Mouse (Mus musculus): Measurements from ENCODE around the gene Arf3. TPM values are rescaled to one million over a fixed set of nuclear protein-coding genes. Genes with fewer than 3 reads are reported as not detected.
A peak's percentile ranks its signal among the peaks of the same experiment; 100 is the strongest.

Arf3 gene
- polyA plus RNA-seq, 1 experiment: 19.8 TPM

DNA sequence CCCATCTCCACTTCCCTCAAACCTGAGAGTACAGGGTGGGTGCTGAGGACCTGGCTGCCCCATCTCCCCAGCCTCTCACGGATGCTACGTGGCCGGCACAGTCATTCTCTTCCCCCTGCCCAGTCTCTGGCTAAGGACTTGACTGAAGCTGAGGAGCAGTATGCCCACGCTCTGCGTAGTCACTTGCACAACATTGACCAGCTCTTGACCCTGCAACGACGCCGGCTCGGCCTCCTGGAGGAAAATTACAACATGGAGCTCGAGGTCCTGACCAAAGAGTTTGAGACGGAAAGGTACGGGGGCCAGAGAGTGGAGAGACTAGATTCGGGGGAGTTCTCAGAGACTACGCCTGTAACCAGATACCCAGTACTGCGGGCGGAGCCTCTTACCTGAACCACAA lies 45.7 kb downstream of the Arf3 start:
- TF ChIP-seq POLR2A (IDR thresholded peaks at IDR 0.05; ENCODE audit: borderline replicate concordance, control insufficient read depth, low read depth, low read length): no peak
- H3K4me1 ChIP-seq (ENCODE audit: control insufficient read depth, insufficient read depth, low read length): peaks cover 1% of the 10 kb centered on the region; the same call in 1 of the 2 replicates
- H3K4me3 ChIP-seq (replicated peaks; ENCODE audit: control insufficient read depth, low read depth, low read length): no peak overlapping the region
- 59% methylated on average over 16 of the region's 16 CpGs for WGBS
- H3K27ac ChIP-seq (ENCODE audit: control insufficient read depth, insufficient read depth, low read depth, low read length, poor library complexity): no peak overlapping the region

DNA sequence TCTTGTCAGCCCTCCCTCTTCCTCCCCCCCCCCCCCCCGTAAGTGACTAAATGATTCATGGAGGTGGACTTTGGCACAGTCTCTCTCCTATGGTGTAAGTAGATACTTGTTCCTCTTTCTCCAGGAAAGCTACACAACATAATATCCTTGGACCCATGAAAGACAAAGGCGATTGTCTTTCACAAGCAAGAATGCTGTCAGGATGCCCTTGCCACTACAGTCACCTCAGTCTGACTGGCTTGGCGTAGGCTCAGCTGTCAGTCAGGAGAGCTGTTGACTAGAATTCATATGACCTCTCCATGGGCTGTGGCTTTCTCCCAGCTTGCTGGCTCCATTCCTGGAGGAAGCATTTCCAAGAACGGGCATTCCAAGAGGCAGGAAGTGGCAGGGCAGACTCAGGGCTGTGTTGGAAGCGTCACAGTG lies 48.8 kb downstream of the Arf3 start:
- TF ChIP-seq CTCF (IDR thresholded peaks at IDR 0.05; ENCODE audit: control insufficient read depth, insufficient read depth, low read length) (no peak), POLR2A (IDR thresholded peaks at IDR 0.05; ENCODE audit: borderline replicate concordance, control insufficient read depth, low read depth, low read length) (no peak)

DNA sequence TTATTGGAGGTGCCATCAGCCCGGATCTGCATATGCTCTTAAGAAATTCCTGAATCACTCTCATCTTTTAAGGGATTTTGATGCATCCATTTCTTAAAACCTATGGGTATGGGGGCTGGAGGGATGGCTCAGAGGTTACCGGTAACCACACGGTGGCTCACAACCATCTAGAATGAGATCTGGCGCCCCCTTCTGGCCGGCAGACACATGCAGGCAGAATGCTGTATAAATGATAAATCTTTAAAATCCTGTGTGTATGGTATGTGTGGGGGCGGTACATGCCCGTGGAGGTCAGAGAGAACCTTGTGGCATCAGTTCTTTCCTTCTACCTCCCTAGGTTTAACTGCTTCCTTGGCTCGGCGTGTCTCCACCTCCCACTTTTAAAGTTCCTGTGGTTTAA lies 52.6 kb downstream of the Arf3 start:
- TF ChIP-seq CTCF (IDR thresholded peaks at IDR 0.05; ENCODE audit: control insufficient read depth, insufficient read depth, low read length) (peak; percentile 78), POLR2A (IDR thresholded peaks at IDR 0.05; ENCODE audit: borderline replicate concordance, control insufficient read depth, low read depth, low read length) (no peak)
- WGBS: 13% methylated on average over 9 of the region's 9 CpGs
- Histone ChIP-seq H3K4me1 (ENCODE audit: control insufficient read depth, insufficient read depth, low read length) (peaks cover 1% of the 10 kb centered on the region; the same call in 1 of the 2 replicates), H3K27ac (ENCODE audit: control insufficient read depth, insufficient read depth, low read depth, low read length, poor library complexity) (no peak overlapping the region), H3K4me3 (replicated peaks; ENCODE audit: control insufficient read depth, low read depth, low read length) (no peak overlapping the region)

More for the DNA sequence above, 48.8 kb downstream of the Arf3 start:
- Histone ChIP-seq H3K27ac (ENCODE audit: control insufficient read depth, insufficient read depth, low read depth, low read length, poor library complexity) (no peak overlapping the region), H3K4me3 (replicated peaks; ENCODE audit: control insufficient read depth, low read depth, low read length) (no peak overlapping the region), H3K4me1 (ENCODE audit: control insufficient read depth, insufficient read depth, low read length) (peaks cover 1% of the 10 kb centered on the region; the same call in 1 of the 2 replicates)
- 46% methylated on average over 5 of the region's 5 CpGs for WGBS

DNA sequence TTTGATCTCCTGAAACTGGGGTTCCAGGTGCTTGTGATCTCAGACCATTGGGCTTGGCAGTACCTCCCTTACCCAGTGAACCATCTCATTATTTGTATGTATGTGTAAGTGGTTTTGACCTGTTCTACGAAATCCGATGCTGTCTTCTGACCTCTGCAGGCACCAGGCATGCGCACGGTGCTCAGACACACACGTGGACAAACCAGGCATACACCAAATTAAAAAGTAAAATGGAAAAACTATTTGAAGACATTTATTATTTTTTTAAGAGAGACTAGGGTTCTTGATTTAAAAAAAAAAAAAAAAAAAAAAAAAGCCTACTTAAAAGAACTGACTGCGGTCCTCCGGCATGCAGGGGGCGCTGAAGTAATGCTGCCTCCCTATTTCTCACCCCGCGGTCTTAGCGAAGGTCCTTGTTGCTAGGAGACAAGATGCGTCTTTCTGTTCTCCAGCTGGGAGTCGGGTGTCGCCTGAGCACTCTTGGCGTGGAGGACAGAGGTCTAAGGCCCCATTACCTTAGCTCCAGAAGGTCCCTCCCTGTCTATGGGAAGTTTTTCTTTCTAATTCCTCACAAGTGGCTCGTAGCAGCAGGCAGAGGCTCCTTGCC lies 55.1 kb downstream of the Arf3 start, which contains the start of gene Ccdc65:
TSS of gene Ccdc65 (plus strand) at position 442 of the 607 bp plus-strand sequence.
- no peaks in the 10 kb centered on the region for H3K4me1 ChIP-seq (ENCODE audit: control insufficient read depth, insufficient read depth, low read length)
- 15% methylated on average over 16 of the region's 16 CpGs for WGBS
- H3K4me3 ChIP-seq (replicated peaks; ENCODE audit: control insufficient read depth, low read depth, low read length): peak within 1 kb of the TSS; percentile 16
- TF ChIP-seq CTCF (IDR thresholded peaks at IDR 0.05; ENCODE audit: control insufficient read depth, insufficient read depth, low read length) (peak; percentile 57), POLR2A (IDR thresholded peaks at IDR 0.05; ENCODE audit: borderline replicate concordance, control insufficient read depth, low read depth, low read length) (no peak)
- no peak within 1 kb of the TSS for H3K27ac ChIP-seq (ENCODE audit: control insufficient read depth, insufficient read depth, low read depth, low read length, poor library complexity)

DNA sequence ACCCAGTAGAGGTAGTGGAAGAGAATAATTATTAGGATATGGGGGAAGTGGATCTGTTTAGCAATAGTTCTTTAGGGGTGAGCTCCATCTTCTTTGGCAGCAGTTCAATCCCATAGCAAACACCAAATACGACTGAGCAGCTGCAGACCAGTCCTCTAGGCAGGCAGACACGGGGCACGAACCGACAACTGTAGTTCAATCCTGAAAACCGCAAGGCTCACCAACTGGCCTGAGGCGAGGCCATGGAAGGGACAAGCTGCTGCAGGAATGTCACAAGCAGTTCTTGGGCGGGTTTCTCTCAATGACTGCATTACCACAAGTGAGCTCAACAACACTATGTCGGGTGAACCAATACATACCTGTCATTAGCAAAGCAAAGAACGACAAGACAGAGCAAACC lies 58.7 kb downstream of the Arf3 start:
- Histone ChIP-seq H3K27ac (ENCODE audit: control insufficient read depth, insufficient read depth, low read depth, low read length, poor library complexity) (no peak overlapping the region), H3K4me1 (ENCODE audit: control insufficient read depth, insufficient read depth, low read length) (no peaks in the 10 kb centered on the region), H3K4me3 (replicated peaks; ENCODE audit: control insufficient read depth, low read depth, low read length) (no peak overlapping the region)
- TF ChIP-seq POLR2A (IDR thresholded peaks at IDR 0.05; ENCODE audit: borderline replicate concordance, control insufficient read depth, low read depth, low read length) (no peak), CTCF (IDR thresholded peaks at IDR 0.05; ENCODE audit: control insufficient read depth, insufficient read depth, low read length) (no peak)
- 58% methylated on average over 9 of the region's 9 CpGs for WGBS

DNA sequence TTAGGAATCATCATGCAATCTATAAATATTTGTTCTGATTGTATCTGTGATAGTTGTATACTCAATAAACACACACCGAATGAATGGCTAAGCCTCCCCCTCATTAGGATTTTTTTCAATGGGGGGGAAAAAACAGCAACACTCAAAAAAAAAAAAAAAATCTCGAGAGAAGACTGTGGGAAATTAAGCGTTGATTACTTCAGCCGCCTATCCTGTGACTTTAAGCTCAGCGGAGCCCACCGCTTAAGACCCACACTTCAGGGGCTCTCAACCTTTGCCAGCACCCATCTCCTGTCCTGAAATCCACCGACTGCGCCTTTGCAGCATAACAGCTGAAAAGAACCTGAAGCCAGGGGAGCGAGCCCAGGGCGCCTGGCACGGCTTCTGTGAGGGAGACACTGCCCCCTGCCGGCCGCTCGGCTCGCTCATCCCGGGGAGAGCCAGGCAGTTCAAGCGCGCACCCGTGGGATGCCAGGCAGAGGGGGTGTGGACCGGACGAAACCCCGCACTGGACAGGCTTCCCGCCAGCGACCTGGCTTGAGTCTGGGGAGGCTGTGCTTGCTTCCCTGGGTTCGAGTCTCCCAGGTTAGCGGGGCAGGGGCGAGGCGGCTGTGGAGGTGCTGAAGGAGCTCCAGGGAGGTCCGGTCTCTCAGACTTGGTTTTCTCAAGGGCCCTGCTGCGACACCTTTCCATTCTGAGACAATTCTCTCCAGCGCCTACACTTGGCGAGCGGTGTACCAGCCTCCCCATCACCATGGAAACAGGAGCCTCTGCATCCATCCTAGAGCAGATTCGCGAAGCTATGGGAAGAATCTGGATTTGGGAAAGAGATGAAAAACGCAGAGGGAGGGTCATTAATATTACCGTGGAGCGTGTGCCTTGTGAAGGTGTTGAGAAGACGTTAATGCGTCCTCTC lies 63.6 kb downstream of the Arf3 start:
- TF ChIP-seq POLR2A (IDR thresholded peaks at IDR 0.05; ENCODE audit: borderline replicate concordance, control insufficient read depth, low read depth, low read length): no peak
- TF ChIP-seq CTCF (IDR thresholded peaks at IDR 0.05; ENCODE audit: control insufficient read depth, insufficient read depth, low read length): peak; percentile 85
- no peaks in the 10 kb centered on the region for H3K4me1 ChIP-seq (ENCODE audit: control insufficient read depth, insufficient read depth, low read length)
- H3K27ac ChIP-seq (ENCODE audit: control insufficient read depth, insufficient read depth, low read depth, low read length, poor library complexity): no peak overlapping the region; the same call in 1 of the 2 replicates
- H3K4me3 ChIP-seq (replicated peaks; ENCODE audit: control insufficient read depth, low read depth, low read length): no peak overlapping the region
- 9% methylated on average over 40 of the region's 40 CpGs for WGBS

DNA sequence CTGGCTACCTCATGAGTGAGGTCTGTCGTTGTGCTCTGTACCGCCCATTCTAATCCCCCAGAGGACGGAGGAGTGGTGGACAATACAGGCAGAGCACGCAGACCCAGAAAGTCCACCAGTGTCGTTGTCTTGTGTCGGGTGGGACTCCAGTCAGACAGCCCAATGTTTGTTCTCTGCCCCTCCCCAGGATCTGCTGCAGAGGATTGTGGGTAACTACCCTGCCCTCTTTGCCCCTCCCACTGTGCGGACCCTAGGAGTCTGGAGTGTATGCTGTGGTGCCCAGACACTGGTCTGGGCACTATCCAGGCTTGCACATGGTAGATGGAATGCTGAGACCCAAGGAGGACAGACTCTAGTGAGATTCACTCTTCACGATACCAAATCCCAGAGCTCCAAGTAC lies 66.8 kb downstream of the Arf3 start:
- Histone ChIP-seq H3K27ac (ENCODE audit: control insufficient read depth, insufficient read depth, low read depth, low read length, poor library complexity) (no peak overlapping the region), H3K4me3 (replicated peaks; ENCODE audit: control insufficient read depth, low read depth, low read length) (no peak overlapping the region), H3K4me1 (ENCODE audit: control insufficient read depth, insufficient read depth, low read length) (peaks cover 3% of the 10 kb centered on the region)
- TF ChIP-seq POLR2A (IDR thresholded peaks at IDR 0.05; ENCODE audit: borderline replicate concordance, control insufficient read depth, low read depth, low read length): no peak
- TF ChIP-seq CTCF (IDR thresholded peaks at IDR 0.05; ENCODE audit: control insufficient read depth, insufficient read depth, low read length): no peak
- WGBS: 69% methylated on average over 8 of the region's 8 CpGs

DNA sequence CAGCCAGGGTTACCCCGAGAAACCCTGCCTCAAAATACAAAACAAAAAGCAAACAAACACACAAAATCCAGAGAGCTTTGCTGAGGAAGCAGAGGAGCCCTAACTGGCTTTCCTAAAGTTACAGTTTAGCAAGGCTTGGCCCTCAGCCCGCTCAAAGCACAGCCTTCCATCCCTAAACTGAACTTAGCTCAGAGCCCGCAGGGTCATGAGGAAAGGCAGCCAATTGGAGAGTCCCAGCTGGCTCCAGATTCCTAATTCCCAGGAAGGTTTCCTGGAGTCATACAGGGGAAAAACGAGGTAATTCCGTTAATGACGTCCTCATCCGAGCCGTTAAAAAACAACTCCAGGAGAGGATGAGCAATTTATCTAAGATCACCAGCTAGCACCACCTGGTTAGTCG lies 67.3 kb downstream of the Arf3 start:
- Histone ChIP-seq H3K4me3 (replicated peaks; ENCODE audit: control insufficient read depth, low read depth, low read length) (no peak overlapping the region), H3K27ac (ENCODE audit: control insufficient read depth, insufficient read depth, low read depth, low read length, poor library complexity) (no peak overlapping the region), H3K4me1 (ENCODE audit: control insufficient read depth, insufficient read depth, low read length) (peaks cover 5% of the 10 kb centered on the region)
- TF ChIP-seq POLR2A (IDR thresholded peaks at IDR 0.05; ENCODE audit: borderline replicate concordance, control insufficient read depth, low read depth, low read length) (no peak), CTCF (IDR thresholded peaks at IDR 0.05; ENCODE audit: control insufficient read depth, insufficient read depth, low read length) (no peak)
- 61% methylated on average over 9 of the region's 9 CpGs for WGBS
